Mouse (Mus musculus) c-Kit-positive CD71-positive TER-119-negative erythroid progenitor cells, embryonic 14.5 days (primary cell): ENCODE data around the gene Stk10.
"Not testable (repeated sequence)": the region's sequence is repeated elsewhere in the genome, so short reads cannot be mapped to it uniquely, and the experiment has no call there.

Experiments used
- DNase-seq: peaks from one replicate; pipeline ENCODE4 v3.0.0-alpha.2; 2013; ENCODE audit warnings: low read depth

Stk10 gene

DNA sequence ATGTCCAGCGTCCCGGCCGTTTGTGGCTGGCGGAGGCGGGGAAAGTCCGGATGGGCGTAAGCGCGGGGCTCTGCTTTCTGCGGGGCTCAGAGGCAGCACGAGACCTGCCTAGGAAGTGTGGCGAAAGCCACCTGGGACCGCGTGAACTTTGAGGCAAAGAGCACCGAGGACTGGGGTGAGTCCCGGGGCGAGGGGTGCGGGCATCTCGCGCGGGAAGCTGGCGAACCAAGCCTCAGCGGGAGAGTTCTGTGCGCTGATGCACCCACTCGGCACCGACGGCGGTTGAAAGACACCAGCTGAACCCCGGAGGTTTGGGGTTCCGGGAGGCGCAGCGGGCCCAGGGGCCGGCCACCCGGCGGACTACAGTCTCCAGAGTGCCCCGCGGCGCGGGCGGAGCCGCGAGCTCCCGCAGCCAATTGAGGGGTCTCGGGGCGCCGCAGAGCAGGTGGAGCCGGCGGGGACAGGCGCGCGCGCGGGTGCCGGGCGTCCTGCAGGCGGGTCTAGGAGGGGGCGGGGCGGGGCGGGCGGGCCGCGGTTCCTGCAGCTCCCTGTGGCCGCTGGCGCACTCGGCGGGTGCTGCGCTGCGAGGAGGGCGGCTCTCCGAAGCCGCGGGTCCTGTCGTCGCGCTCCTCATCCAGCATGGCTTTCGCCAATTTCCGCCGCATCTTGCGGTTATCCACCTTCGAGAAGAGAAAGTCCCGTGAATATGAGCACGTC lies at the start of gene Stk10:
Gene Stk10 (plus strand): TSS at position 541 of the 717 bp plus-strand sequence.
- peak; percentile 67 for DNase-seq

DNA sequence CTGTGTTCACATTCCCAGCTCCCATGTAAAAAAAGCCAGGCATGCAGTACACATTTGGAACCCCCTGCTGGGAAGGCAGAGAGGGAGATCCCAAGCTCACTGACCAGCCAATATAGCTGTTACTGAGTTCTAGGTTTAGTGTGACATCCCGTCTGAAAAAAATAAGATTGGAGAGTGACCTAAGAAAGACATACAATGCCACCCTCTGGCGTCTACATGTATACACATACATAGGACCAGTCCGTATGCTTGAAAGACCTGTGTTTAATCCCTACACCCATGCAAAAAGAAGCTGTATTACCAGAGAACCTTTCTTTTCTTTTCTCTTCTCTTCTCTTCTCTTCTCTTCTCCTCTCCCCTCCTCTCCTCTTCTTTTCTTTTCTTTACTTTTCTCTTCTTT lies 47.8 kb upstream of the Stk10 start:
- DNase-seq: no peak

DNA sequence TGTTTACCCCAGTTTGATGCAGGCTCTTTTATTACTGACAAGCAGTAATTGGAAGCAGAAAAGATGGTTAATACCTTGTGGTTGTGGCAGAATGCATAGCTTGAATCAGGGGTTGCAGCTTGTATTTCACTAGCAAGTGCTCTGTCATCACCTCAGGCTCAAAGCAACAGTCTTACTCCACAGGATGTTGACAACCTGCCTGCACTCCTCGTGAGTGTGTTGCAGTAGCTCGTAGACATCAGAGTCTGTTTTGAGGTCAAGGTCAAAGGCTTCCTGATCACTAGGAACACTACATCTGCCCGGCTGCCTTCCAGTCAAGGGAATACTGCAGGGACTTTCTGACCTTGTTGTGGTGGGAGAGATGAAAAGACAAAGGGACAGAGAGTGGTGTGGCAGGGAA lies 46.5 kb upstream of the Stk10 start:
- no peak for DNase-seq

DNA sequence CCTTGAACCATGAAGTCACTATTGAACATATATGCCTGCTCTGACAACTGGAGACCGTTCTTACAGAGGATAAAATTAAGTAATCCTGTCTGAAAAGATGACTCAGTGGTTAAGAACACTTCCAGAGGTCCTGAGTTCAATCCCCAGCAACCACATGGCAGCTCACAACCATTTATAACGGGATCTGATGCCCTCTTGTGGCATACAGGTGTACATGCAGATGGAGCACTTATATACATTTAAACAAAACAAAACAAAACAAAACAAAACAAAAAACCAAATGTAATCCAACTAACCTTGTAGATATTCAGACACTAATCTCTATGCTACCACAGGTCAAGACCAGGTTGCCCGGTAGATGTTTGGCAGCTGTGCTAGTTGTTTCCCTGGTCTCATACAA lies 45.6 kb upstream of the Stk10 start:
- no peak for DNase-seq

DNA sequence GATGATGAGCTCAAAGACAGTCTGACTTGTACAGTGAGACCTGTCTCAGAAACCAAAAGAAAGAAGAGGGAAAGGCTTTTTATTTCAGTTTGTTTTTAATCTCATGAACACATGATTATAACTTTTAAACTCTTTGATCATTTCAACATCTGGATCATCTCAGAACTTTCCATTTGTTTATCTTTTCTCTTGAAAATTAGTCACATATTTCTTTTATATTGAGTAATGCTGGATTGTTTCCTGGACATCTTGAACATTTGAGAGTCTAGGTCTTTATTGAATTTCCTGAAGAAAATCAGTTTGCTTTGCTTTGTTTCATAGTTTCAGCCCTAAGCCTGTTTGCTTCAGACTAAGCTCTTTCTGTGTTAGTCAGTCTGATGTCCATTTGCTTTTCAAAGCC lies 44.8 kb upstream of the Stk10 start:
- DNase-seq: no peak

DNA sequence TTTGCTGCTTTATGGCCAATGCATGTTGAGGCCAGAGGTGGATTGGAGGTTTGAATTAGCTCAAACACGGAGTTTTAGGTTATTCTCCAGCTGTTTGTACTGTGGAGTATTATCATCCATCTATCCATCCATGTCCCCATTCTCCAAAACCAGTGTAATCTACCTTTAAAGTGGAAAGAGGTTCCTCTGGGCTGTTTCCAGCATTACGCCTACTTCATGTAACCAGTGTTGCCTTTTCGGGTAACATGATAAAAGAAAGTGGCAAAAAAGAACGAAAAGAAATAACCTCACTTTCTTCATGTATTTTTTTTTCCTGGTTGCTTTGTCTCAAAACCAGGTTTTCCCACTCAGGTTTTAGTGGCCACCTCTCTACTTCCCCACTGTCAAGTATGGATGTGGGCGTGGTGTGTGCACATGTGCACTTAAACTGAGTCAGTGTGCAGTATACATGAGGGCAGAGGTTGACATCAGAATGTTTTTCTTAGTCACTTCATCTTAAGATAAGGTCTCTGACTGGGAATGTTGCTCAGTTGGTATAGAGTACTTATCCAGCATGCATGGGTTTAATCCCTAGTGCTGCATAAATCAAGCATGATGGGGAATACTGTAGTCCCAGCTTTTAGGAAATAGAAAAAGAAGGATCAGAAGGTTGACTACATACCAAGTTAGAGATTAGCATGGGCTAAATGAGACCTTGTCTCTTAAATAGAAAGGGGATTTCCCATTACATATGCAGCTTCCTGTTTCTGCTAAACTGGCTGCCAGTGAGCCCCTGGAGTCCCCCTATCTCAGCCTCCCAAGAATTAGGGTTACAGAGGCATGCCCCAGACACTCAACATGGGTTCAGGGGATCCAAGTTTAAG lies 44.1 kb upstream of the Stk10 start:
- no peak for DNase-seq

DNA sequence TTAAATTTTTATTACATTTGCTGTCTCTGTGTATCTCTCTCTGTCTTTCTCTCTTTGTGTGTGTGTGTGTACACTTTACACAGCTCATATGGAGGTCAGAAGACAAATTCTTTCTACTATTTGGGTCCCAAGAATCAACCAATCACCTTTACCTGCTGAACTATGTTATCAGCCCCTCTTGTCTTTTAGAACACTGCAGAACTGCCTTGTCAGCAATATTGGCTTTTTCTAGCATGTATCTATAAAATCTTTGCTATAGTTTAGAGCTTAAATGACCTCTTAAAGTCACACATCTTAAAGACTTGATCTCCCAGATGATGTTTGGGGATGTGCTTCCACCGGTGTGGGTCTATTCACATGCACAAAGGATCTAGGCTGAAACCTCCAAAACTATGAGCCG lies 42.0 kb upstream of the Stk10 start:
- no peak for DNase-seq

DNA sequence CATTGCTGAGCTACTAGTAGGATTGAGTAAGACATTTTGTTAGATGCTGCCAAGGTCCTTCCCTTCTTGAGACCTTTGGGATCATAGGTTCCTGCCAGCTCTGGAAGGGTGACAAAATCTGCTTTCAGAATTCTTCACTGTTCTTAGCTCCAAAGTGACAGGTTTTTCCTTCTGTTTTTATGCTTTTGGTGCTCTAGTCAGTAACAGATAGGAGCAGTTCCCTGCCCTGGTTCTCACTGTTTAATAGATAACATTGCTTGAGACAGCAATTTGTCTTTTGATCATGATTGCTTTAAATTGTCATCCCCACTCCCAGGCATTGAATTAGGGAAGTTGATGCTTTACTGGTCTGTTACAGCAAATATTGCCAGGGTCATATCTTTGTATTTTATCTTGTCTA lies 39.8 kb upstream of the Stk10 start:
- DNase-seq: no peak

DNA sequence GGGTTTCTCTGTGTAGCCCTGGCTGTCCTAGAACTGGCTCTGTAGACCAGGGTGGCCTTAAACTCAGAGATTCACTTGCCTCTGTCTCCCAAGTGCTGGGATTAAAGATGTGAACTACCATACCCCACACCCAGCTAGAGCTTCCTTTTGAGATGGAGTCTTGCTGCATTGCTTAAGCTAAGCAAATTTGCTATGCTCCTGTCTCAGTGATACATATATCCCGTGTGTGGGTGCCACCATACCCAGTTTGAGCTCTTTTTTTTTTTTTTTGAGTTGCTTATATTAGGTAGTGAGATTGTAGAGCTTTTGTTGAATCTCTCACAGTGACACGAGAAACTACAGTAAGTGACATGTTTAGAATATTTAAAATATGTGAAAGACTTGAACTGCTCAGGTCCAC lies 37.8 kb upstream of the Stk10 start:
- DNase-seq: no peak

DNA sequence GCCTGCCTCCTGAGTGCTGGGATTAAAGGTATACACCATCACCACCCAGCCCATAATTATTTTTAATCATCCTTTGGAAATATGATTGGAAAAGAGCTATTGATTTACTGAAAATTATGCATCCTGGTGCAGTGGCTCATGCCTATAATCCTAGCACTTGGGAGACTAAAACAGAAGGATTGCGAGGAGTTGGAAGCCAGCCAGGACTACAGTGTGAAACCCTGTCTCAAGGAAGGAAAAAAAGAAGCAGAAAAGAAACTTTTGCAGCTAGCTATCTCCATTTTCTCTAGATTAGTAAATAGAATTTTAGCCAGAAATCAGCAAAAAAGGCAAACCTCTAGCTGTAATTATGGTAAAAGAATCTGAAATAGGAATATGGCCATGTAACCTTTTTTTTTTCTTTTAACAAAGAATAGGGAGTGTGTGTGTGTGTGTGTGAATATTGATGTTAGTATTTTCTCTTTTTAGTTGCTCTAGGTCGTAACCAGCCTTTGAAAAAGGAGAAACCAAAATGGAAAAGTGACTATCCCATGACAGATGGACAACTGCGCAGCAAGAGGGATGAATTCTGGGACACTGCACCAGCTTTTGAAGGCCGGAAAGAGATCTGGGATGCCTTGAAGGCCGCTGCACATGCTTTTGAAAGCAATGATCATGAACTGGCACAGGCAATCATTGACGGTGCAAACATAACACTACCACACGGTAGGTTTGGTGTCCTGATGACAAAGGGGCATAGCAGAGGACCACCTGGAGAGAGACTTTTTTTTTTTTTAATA lies 34.2 kb upstream of the Stk10 start:
- no peak for DNase-seq

DNA sequence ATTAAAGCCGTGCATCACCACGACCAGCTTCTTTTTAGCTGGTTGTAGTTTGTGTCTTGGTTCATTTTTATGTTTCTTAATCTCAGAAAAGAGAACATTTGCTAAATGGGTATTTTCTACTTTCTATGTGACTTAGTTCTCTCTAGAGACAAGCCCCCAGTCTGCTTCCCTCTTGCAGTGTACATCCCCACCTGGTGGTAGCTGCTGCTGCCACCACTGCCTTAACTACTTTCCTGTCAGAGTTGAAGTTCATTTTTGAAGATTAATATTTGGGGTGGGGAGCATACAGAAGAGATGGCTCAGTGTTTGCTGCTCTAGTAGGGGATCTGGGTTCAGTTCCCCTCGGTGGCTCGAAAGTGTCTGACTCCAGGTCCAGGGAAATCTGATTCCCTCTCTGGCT lies 33.2 kb upstream of the Stk10 start:
- DNase-seq: no peak

DNA sequence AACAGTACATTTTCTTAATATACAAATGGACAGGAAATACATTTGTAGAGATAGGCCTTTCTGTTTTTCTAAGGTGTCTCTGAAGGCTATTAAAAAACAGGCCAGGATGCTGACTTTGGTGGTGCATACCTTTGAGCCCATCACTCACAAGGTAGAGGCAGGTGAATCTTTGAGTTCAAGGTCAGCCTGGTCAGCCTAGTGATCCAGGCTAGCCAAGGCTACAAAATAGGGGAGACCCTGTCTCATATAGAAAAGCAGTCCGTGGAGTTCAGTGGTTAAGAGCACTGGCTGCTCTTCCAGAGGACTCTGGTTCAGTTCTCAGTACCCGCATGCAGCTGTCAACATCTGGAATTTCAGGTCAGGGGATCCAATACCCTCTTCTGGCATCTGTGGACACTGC lies 29.4 kb upstream of the Stk10 start:
- no peak for DNase-seq

DNA sequence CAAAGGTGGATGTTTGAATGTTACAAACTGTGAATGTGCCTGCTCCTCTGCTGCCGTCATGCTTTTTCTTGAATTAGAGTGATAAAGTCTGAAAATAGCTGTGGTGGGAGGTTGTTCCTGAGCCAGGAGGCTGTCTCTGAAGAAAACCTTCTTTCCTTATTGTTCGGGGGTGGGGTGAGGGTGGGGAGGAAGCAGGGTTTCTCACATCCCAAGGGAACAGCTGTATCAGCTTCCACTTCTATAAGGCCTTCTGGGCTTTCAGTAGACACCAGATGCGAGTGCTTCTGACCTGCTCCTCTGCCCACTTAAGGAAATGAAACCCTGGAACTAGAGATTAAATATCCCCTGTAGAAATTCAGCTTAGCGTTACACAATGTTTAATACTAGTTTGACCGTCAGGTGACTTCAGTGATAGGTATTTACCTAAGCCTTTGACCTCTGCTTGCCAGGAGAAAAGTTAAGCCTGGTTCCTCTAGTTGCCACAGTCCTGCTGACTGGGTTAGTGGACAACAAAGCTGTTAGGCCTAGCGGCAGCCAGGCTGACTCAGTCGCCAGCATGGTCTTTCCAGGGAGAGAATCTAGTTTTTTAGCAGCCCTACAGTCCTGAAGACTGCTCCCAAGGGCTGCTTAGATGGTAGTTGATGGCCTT lies 27.9 kb upstream of the Stk10 start:
- DNase-seq: no peak

DNA sequence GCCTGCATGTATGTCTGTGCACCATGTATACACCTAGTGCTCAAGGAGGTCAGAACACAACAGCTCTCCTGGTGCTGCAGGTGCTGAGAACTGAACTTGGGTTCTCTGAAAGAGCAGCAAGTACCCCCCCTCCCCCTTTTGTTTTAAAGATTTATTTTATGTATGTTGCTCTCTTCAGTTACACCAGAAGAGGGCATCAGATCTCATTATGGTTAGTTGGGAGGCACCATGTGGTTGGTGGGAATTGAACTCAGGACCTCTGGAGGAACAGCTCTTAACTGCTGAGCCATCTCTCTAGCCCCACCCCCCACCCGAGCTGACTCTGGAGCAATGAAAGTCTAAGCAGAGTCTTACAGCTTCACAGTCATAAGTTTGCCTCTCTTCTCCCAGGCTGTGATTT lies 22.2 kb upstream of the Stk10 start:
- no peak for DNase-seq

DNA sequence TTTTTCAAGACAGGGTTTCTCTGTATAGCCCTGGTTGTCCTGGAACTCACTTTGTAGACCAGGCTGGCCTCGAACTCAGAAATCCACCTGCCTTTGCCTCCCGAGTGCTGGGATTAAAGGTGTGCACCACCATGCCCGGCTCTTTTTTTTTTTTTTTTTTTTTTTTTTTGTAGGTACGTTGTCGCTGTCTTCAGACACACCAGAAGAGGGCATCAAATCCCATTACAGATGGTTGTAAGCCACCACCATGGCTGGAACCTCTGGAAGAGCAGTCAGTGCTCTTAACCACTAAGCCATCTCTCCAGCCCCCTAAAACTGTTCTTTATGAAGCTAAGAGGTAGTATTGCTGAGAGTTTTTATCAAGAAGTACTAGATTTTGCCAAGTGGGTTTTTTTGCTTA lies 18.3 kb upstream of the Stk10 start:
- DNase-seq: not testable (repeated sequence)

DNA sequence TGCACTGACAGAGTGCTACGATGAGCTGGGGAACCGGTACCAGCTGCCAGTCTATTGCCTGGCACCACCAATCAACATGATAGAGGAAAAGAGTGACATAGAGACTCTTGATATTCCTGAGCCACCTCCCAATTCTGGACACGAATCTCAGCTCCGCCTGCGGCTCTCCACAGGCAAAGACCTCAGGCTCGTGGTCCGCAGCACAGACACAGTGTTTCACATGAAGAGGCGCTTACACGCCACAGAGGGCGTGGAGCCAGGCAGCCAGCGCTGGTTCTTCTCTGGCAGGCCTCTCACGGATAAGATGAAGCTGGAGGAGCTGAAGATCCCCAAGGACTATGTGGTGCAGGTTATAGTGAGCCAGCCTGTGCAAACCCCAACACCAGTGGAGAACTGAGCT lies 17.0 kb upstream of the Stk10 start:
- no peak for DNase-seq

DNA sequence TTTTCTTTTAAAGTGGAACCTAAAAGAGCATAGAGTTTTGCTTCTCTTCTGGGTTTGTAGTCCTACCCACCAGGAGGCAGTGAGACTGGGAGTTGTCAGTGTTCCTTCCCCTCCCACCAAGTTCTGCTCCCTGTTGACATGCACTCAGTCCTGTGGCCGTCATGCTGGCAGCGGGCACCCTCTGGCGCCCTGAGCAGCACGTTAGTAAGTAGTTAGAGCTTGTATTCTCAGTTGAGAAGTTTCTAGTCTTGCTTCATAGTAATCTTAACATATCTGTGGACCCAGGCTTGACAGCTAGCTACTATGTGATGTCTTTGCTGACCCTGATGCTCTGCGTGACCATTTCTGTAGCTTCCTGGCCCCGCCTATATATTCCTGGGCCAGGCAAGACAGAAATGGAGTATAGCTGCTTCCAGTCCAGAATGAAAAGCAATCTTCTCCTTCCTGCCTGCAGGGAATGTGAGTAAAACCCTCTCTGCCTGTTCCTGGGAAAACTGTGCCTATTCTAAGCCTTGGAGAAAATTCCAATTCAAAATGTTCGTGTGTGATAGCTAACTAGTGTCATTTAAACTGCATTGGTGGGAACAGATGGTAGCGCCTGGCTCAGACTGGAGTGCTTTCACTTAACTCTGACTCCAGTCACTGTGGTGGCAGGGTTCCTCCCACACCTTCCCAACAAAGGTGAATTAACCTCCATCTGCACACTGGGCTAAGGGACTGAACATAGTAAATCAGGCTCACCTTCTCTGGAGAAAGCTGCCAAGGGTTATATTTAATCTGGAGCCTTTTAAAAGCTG lies 16.0 kb upstream of the Stk10 start:
- DNase-seq: no peak

DNA sequence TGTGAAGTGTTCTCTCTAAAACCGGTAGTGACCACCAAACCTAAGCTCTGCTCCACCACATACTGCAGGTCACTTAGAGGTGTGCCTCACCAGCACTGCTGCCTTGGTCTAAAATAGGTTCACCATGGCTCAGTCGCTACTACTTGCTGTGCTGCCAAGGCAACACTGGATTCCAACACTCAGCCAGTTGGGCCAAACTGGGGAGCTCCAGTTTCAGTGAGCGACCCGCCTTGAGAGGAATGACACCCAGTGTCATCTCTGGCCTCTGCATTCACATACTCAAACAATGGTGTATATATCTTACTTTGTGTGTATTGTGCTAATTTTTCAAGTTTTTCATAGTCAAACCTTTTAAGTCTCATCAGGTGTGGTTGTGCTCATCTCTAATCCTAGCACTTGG lies 14.3 kb upstream of the Stk10 start:
- no peak for DNase-seq

DNA sequence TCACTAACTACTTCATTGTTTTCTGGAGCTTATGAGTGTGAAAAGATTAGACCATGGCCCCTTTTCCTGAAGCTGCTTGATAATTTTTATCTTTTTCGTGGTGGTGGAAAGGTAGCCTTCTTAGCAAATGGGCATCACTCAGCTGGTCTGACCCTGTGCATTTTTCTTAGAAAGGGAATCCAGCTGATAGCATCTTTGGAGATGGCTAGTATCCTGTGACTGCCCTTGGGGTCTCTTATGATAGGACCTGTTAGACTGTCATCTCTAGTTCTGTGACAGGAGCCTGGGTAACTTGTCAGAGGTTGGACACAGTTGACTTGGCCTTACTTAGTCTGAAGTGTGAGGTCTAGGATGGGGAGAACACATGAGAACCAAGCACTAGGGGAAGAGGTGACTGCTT lies 13.8 kb upstream of the Stk10 start:
- no peak for DNase-seq

DNA sequence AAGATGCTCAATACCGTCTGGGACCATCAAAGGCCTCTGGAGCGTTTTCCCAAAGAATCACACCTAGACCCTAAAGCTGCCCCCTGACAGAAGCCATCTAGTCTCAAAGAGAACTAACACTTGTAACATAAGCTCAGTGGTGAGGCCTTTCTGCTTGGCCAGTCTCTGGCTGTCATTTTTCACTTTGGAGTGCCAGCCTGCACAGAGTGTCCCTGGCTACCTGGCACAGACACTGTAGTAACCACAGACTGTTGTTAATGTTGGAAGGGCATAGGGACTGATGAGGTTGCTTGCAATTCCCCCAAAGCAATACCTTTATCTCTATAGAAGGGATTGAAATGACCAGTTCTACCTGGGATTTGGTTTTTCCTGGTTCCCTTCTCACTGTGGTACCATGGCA lies 11.9 kb upstream of the Stk10 start:
- no peak for DNase-seq

DNA sequence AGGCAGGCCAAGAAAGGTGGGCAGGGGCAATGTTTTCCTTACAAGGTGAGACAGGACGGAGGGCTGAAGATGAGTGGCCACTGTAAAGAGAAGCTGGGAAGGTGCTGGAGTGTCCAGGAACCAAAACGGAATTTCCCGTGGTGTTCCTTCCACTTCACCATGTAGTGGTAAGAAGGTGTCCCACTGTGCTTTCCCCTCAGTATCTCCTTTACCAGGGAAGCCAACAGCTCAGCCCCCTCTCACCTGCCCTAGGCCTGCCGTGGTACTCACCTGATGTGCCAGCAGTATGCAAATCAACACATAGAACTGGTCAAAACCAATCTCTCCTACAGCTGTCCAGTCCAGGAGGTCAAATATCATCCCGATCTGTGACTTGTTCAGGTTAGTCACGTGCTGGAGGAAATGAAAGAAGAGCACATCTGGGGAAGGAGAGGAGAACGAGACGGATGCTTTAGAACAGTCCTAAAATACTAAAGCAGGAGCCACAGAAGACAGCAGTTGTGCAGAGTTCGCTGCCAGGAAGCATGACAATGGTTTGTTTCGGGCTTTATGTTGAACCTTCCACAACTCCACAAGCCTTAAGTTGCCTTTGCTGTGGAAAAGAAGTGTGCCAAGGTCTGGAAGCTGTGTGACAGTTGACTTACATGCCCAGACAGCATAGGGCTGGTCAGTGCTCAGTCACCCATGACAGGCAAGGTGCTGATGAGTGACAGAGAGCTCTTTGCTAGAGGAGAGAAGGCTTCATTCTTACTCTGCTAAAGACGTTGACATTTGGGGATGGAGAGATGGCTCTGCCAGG lies 8.8 kb upstream of the Stk10 start:
- no peak for DNase-seq
